8 mouse cellular contexts compared by ENCODE assay signal in the genomic region with DNA sequence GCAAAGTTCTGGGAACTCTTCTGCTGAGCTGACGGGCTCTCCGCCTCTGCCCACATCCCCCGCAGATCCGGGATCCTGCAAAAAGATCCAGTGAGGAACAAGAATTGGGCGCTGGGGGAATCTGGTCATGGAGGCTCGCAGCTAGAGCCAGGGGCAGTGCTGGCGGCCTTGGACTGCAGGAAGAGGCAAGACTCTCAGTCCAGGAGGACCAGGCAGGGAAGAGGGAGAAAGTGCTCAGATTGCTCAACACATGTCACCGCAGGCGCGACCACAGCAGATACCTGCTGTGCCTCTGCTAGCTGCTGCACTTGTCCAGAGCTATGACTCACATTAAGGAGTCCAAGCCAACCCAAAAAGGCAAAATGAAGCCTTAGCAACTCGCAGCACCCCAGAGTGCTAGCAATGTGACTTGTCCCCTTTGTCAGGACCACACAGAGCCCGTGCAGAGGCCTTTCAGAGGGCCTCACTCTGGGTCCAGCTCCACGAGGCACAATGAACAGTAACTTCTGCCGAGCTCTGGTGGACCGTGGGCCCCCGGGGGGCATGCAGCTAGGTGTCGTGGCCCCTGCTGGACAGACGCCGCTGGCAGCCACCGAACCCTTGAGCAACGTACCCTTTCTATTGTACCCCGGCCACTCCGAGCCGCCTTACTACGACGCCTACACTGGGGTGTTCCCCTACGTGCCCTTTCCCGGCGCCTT. TPM values are rescaled to one million over a fixed set of nuclear protein-coding genes. Genes with fewer than 3 reads are reported as not detected.
DNase-seq lines count a peak whose midpoint lies in the region; ATAC-seq and TF ChIP-seq lines count a peak whose summit lies in the region.

A gene (plus strand): TSS at position 493 of the 701 bp plus-strand sequence.

- H3ac ChIP-seq in myocyte (ENCODE audit: control insufficient read depth, insufficient read length), result no peak within 1 kb of the TSS

- peak within 1 kb of the TSS; percentile 45 for H3K4me2 ChIP-seq in kidney, embryonic 16.5 days (replicated peaks; ENCODE audit: low read depth, low read length)
- peak within 1 kb of the TSS; percentile 63 for H3K4me2 ChIP-seq in intestine, embryonic 15.5 days (replicated peaks)
- peak within 1 kb of the TSS; percentile 48 for H3K4me2 ChIP-seq in myocyte (ENCODE audit: low read depth)

- H3K79me2 ChIP-seq in myocyte (ENCODE audit: control insufficient read depth, insufficient read depth), result no peaks in the 10 kb centered on the region

- no peak for TF ChIP-seq POLR2A in myocyte (IDR thresholded peaks at IDR 0.05; ENCODE audit: insufficient read length, low read depth)

- no peak within 1 kb of the TSS for H3K27ac ChIP-seq in kidney, embryonic 16.5 days (ENCODE audit: low read length)
- no peak within 1 kb of the TSS for H3K27ac ChIP-seq in embryonic facial prominence, embryonic 10.5 days (replicated peaks)
- no peak within 1 kb of the TSS for H3K27ac ChIP-seq in intestine, embryonic 15.5 days

- H3K27me3 ChIP-seq in kidney, embryonic 16.5 days (ENCODE audit: insufficient read depth, low read length), result peaks cover 33% of the 10 kb centered on the region
- H3K27me3 ChIP-seq in embryonic facial prominence, embryonic 10.5 days (replicated peaks; ENCODE audit: low read depth, poor library complexity, severe bottlenecking), result peaks cover 81% of the 10 kb centered on the region
- H3K27me3 ChIP-seq in intestine, embryonic 15.5 days (replicated peaks), result peaks cover 36% of the 10 kb centered on the region
- no peaks in the 10 kb centered on the region for H3K27me3 ChIP-seq in myocyte (ENCODE audit: control insufficient read depth, insufficient read depth, insufficient read length)

- peak; percentile 7; the same call in 1 of the 2 replicates for ATAC-seq in kidney, embryonic 16.5 days (ENCODE audit: low FRiP score, low TSS enrichment)
- peak; percentile 21; the same call in 1 of the 2 replicates for ATAC-seq in intestine, embryonic 15.5 days

- 17% methylated on average over 29 of the region's 29 CpGs for WGBS in kidney, embryonic 16.5 days
- WGBS in embryonic facial prominence, embryonic 10.5 days, result 19% methylated on average over 29 of the region's 29 CpGs
- WGBS in intestine, embryonic 15.5 days, result 21% methylated on average over 29 of the region's 29 CpGs

- no peak within 1 kb of the TSS for H3K9ac ChIP-seq in kidney, embryonic 16.5 days (replicated peaks; ENCODE audit: low read length)
- H3K9ac ChIP-seq in intestine, embryonic 15.5 days, result no peak within 1 kb of the TSS

- peaks cover 8% of the 10 kb centered on the region; the same call in 1 of the 2 replicates for H3K4me1 ChIP-seq in kidney, embryonic 16.5 days (ENCODE audit: insufficient read depth, low read length)
- H3K4me1 ChIP-seq in embryonic facial prominence, embryonic 10.5 days, result peaks cover 21% of the 10 kb centered on the region
- peaks cover 9% of the 10 kb centered on the region; the same call in 1 of the 2 replicates for H3K4me1 ChIP-seq in intestine, embryonic 15.5 days (replicated peaks)

- DNase-seq in kidney, postnatal 36 days, result no peak
- peak; percentile 20 for DNase-seq in embryonic facial prominence, embryonic 10.5 days (ENCODE audit: low spot score)
- DNase-seq in thymus, postnatal 10 days (ENCODE audit: low spot score in 2 of 2), result no peak
- no peak for DNase-seq in spleen, postnatal 14 days (ENCODE audit: low spot score in 2 of 2)
- DNase-seq in kidney, adult 11 months, result no peak

- H3K36me3 ChIP-seq in kidney, embryonic 16.5 days (ENCODE audit: insufficient read depth, low read length), result no peaks in the 10 kb centered on the region
- H3K36me3 ChIP-seq in embryonic facial prominence, embryonic 10.5 days (replicated peaks), result no peaks in the 10 kb centered on the region
- H3K36me3 ChIP-seq in intestine, embryonic 15.5 days, result no peaks in the 10 kb centered on the region
- no peaks in the 10 kb centered on the region for H3K36me3 ChIP-seq in myocyte (ENCODE audit: control insufficient read depth, insufficient read depth)

- H3K4me3 ChIP-seq in kidney, embryonic 16.5 days (ENCODE audit: low read length), result peak within 1 kb of the TSS; percentile 34
- H3K4me3 ChIP-seq in embryonic facial prominence, embryonic 10.5 days, result peak within 1 kb of the TSS; percentile 50
- H3K4me3 ChIP-seq in intestine, embryonic 15.5 days (replicated peaks), result peak within 1 kb of the TSS; percentile 30
- no peak within 1 kb of the TSS for H3K4me3 ChIP-seq in myocyte

- H3K9me3 ChIP-seq in kidney, embryonic 16.5 days (ENCODE audit: low read length), result no peaks in the 10 kb centered on the region
- no peaks in the 10 kb centered on the region for H3K9me3 ChIP-seq in embryonic facial prominence, embryonic 10.5 days
- H3K9me3 ChIP-seq in intestine, embryonic 15.5 days, result no peaks in the 10 kb centered on the region

TF ChIP-seq in myocyte, 11 proteins besides CTCF, POLR2A, EP300 and RAD21:
- TF ChIP-seq POLR2AphosphoS2 (IDR thresholded peaks at IDR 0.05; ENCODE audit: insufficient read length, low read depth) (no peak), TCF12 (IDR thresholded peaks at IDR 0.05; ENCODE audit: insufficient read depth, poor library complexity, severe bottlenecking) (peak; percentile 56), MYOD1 (IDR thresholded peaks at IDR 0.05; ENCODE audit: control insufficient read depth in 1 of 3, insufficient read length in 2 of 3, low read depth in 2 of 3) (peak in 2 of 3 experiments; percentile 72 to 92), TCF3 (IDR thresholded peaks at IDR 0.05; ENCODE audit: insufficient read length, low read depth) (peak; percentile 52), REST (IDR thresholded peaks at IDR 0.05; ENCODE audit: insufficient read depth, insufficient read length) (no peak), E2F4 (IDR thresholded peaks at IDR 0.05; ENCODE audit: insufficient read depth) (no peak), CEBPB (IDR thresholded peaks at IDR 0.05; ENCODE audit: insufficient read depth, poor library complexity, severe bottlenecking) (peak; percentile 87), MAX (IDR thresholded peaks at IDR 0.05; ENCODE audit: low read depth) (no peak), MYOG (IDR thresholded peaks at IDR 0.05; ENCODE audit: control insufficient read depth in 1 of 3, insufficient read depth in 1 of 3, insufficient read length in 2 of 3, low read depth in 2 of 3) (peak in 2 of 3 experiments; percentile 90 to 93)

RNA-seq across cellular contexts. Expression of the gene that starts here (rescaled TPM):
- polyA plus RNA-seq in kidney, embryonic 16.5 days (2015; fragmentation: Nextera tagmentation; extraction: Ambion mirVana), result not detected in 2 replicates
- 0.47 TPM in 1 of 2 replicates, not detected in the other for polyA plus RNA-seq in embryonic facial prominence, embryonic 10.5 days (2016; fragmentation: Nextera tagmentation; extraction: Ambion mirVana)
- not detected in 2 replicates for polyA plus RNA-seq in intestine, embryonic 15.5 days (2015; fragmentation: Nextera tagmentation; extraction: Ambion mirVana)
- 0.36 TPM for polyA plus RNA-seq in myocyte (2012; fragmentation: generic; extraction: Trizol)

Comparison
In these comparisons a context has a peak if more than half of its experiments do, and no peak if none do; other contexts are left out.
1. Peak in ATAC-seq, H3K4me3 ChIP-seq and H3K4me2 ChIP-seq in kidney, embryonic 16.5 days; RNA of the gene not detected or under 1 TPM.
2. Peak in DNase-seq and H3K4me3 ChIP-seq in embryonic facial prominence, embryonic 10.5 days; RNA of the gene not detected or under 1 TPM.
3. Peak in ATAC-seq, H3K4me3 ChIP-seq and H3K4me2 ChIP-seq in intestine, embryonic 15.5 days; RNA of the gene not detected or under 1 TPM.